Mouse (Mus musculus) lung, postnatal 0 days (tissue): Measurements from ENCODE around the gene Ahnak2. TPM values are rescaled to one million over a fixed set of nuclear protein-coding genes. Genes with fewer than 3 reads are reported as not detected.

Source experiments
- ATAC-seq: fragments of 200-750 bp; cut with Nextera tagmentation; 2 replicates; pipeline ENCODE4 v1.8.0; 2017; ENCODE audit warnings: moderate library complexity
- DNase-seq: peaks from one replicate; pipeline ENCODE4 v3.0.0-alpha.2; 2016; ENCODE audit warnings: low spot score
- H3K27ac ChIP-seq: fragments of 300-500 bp; sonication (generic); 2 replicates; pipeline ENCODE4 v1.5.1; 2014; ENCODE audit warnings: antibody characterized with exemption, mild to moderate bottlenecking, low read length, mixed read lengths
- H3K27me3 ChIP-seq: fragments of 300-500 bp; sonication (generic); replicated peaks from 2 replicates; pipeline ENCODE4 v1.6.1; 2014; ENCODE audit warnings: low read length, mixed read lengths; ENCODE audit not compliant: insufficient read depth
- H3K36me3 ChIP-seq: fragments of 300-500 bp; sonication (generic); 2 replicates; pipeline ENCODE4 v1.6.1; 2014; ENCODE audit warnings: low read length, mixed read lengths; ENCODE audit not compliant: insufficient read depth
- H3K4me1 ChIP-seq: fragments of 300-500 bp; sonication (generic); 2 replicates; pipeline ENCODE4 v1.6.1; 2014; ENCODE audit warnings: antibody characterized with exemption, low read depth, low read length, mixed read lengths; ENCODE audit not compliant: insufficient read depth
- H3K4me2 ChIP-seq: fragments of 300-500 bp; sonication (generic); replicated peaks from 2 replicates; pipeline ENCODE4 v1.6.1; 2014; ENCODE audit warnings: low read depth, mild to moderate bottlenecking, low read length, moderate library complexity, mixed read lengths
- H3K4me3 ChIP-seq: fragments of 300-500 bp; sonication (generic); 2 replicates; pipeline ENCODE4 v1.5.1; 2014; ENCODE audit warnings: low read depth, low read length
- H3K9ac ChIP-seq: fragments of 300-500 bp; sonication (generic); replicated peaks from 2 replicates; pipeline ENCODE4 v1.6.1; 2014; ENCODE audit warnings: low read depth, mild to moderate bottlenecking
- H3K9me3 ChIP-seq: fragments of 300-500 bp; sonication (generic); 2 replicates; pipeline ENCODE4 v1.6.1; 2016; ENCODE audit warnings: low read length, mixed read lengths
- CTCF ChIP-seq: IDR thresholded peaks from 2 replicates; pipeline ENCODE4 v1.5.1; 2016; ENCODE audit warnings: antibody characterized with exemption, mild to moderate bottlenecking
- EP300 ChIP-seq: IDR thresholded peaks from 2 replicates; pipeline ENCODE4 v1.6.1; 2016; ENCODE audit warnings: antibody characterized with exemption, mild to moderate bottlenecking, control low read depth
- WGBS: fragments of 180-500 bp; shearing (Covaris S2); extraction: QIAGEN DNeasy Blood & Tissue Kit; methylation state at CpG from one replicate; pipeline ENCODE4 v1.1.7; 2014; 5-methylcytosine and 5-hydroxymethylcytosine counted together
- microRNA-seq: library from miRNA; unstranded; fragments of <30 nt; microRNA quantifications from one replicate; pipeline ENCODE4, GENCODE M21; 2016
- polyA plus RNA-seq: library from polyadenylated mRNA; unstranded; fragments of >200 nt; fragmentation: Nextera tagmentation; extraction: Ambion mirVana; gene quantifications from 2 replicates; pipeline ENCODE4 v1.2.1, GENCODE M21; 2015

The Ahnak2 gene
- polyA plus RNA-seq, 1 experiment from 2014 or later, result 4.9 TPM

GRCm38 (mm10) chr12:112730808-112731207, 71.6 kb downstream of the Ahnak2 start:
- Histone ChIP-seq H3K36me3 (no peaks in the 10 kb centered on the region), H3K4me1 (peaks cover 4% of the 10 kb centered on the region; the same call in 1 of the 2 replicates), H3K27me3 (no peaks in the 10 kb centered on the region), H3K9me3 (no peaks in the 10 kb centered on the region), H3K4me3 (no peak overlapping the region), H3K9ac (no peak overlapping the region), H3K27ac (no peak overlapping the region), H3K4me2 (no peak overlapping the region)
- DNase-seq, result no peak
- WGBS, result 60% methylated on average over 14 of the region's 14 CpGs
- ATAC-seq, result no peak; the same call in 1 of the 2 replicates
- TF ChIP-seq CTCF (no peak), EP300 (no peak)

GRCm38 (mm10) chr12:112727801-112728200, 74.7 kb downstream of the Ahnak2 start:
- WGBS, result 66% methylated on average over 8 of the region's 8 CpGs
- H3K27me3 ChIP-seq, result no peaks in the 10 kb centered on the region
- H3K36me3 ChIP-seq, result no peaks in the 10 kb centered on the region
- H3K4me3 ChIP-seq, result no peak overlapping the region
- peaks cover 4% of the 10 kb centered on the region; the same call in 1 of the 2 replicates for H3K4me1 ChIP-seq
- no peak overlapping the region for H3K4me2 ChIP-seq
- no peak for DNase-seq
- no peak overlapping the region for H3K27ac ChIP-seq
- ATAC-seq, result no peak
- H3K9ac ChIP-seq, result no peak overlapping the region
- H3K9me3 ChIP-seq, result no peaks in the 10 kb centered on the region
- no peak for TF ChIP-seq CTCF
- no peak for TF ChIP-seq EP300

GRCm38 (mm10) chr12:112724077-112724805, 78.2 kb downstream of the Ahnak2 start:
- WGBS, result 65% methylated on average over 11 of the region's 11 CpGs
- Histone ChIP-seq H3K4me1 (peaks cover 4% of the 10 kb centered on the region; the same call in 1 of the 2 replicates), H3K4me2 (no peak overlapping the region), H3K9me3 (no peaks in the 10 kb centered on the region), H3K27me3 (no peaks in the 10 kb centered on the region), H3K36me3 (no peaks in the 10 kb centered on the region), H3K4me3 (no peak overlapping the region), H3K9ac (no peak overlapping the region), H3K27ac (0 out of 2 replicates have a peak overlapping the region, but pooled peaks have one; percentile 35)
- peak; percentile 80 for DNase-seq
- ATAC-seq, result no peak
- peak; percentile 72 for TF ChIP-seq CTCF
- TF ChIP-seq EP300, result no peak

- no peak for DNase-seq
- H3K4me1 ChIP-seq, result no peaks in the 10 kb centered on the region
- peak overlapping the region; percentile 97; the same call in 1 of the 2 replicates for H3K4me2 ChIP-seq
- H3K27ac ChIP-seq, result peak overlapping the region; percentile 35; the same call in 1 of the 2 replicates
- peak overlapping the region; percentile 77; the same call in 1 of the 2 replicates for H3K4me3 ChIP-seq
- ATAC-seq, result no peak
- H3K9me3 ChIP-seq, result no peaks in the 10 kb centered on the region
- TF ChIP-seq EP300, result no peak
- no peak for TF ChIP-seq CTCF
- no peak overlapping the region for H3K9ac ChIP-seq
- H3K36me3 ChIP-seq, result no peaks in the 10 kb centered on the region
- 73% methylated on average over 6 of the region's 6 CpGs for WGBS
- no peaks in the 10 kb centered on the region for H3K27me3 ChIP-seq
Observed at GRCm38 (mm10) chr12:112723445-112723844, 79.0 kb downstream of the Ahnak2 start.

DNA sequence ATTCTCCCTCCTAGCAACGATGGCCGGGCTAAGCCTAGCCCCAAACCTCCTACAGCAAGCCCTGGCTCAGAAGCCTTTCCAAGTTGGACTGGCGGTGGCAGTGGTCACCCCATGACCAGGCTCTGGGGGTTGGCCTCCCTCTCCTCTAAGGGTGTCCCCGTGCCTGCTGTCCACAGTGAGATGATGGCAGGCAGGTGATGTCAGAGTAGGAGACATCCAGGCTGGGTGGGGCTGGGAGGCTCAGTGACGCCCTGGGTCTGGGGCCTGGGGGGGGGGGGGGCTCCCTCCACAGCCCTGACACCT, 79.5 kb downstream of the Ahnak2 start:
- TF ChIP-seq CTCF (no peak), EP300 (no peak)
- no peaks in the 10 kb centered on the region for H3K4me1 ChIP-seq
- H3K27me3 ChIP-seq, result no peaks in the 10 kb centered on the region
- peak overlapping the region; percentile 97 for H3K4me2 ChIP-seq
- peak overlapping the region; percentile 75 for H3K9ac ChIP-seq
- no peaks in the 10 kb centered on the region for H3K36me3 ChIP-seq
- WGBS, result 5% methylated on average over 4 of the region's 5 CpGs
- H3K9me3 ChIP-seq, result no peaks in the 10 kb centered on the region
- DNase-seq (no peak), ATAC-seq (no peak)
- peak overlapping the region; percentile 97 for H3K27ac ChIP-seq
- peak overlapping the region; percentile 77 for H3K4me3 ChIP-seq

DNA sequence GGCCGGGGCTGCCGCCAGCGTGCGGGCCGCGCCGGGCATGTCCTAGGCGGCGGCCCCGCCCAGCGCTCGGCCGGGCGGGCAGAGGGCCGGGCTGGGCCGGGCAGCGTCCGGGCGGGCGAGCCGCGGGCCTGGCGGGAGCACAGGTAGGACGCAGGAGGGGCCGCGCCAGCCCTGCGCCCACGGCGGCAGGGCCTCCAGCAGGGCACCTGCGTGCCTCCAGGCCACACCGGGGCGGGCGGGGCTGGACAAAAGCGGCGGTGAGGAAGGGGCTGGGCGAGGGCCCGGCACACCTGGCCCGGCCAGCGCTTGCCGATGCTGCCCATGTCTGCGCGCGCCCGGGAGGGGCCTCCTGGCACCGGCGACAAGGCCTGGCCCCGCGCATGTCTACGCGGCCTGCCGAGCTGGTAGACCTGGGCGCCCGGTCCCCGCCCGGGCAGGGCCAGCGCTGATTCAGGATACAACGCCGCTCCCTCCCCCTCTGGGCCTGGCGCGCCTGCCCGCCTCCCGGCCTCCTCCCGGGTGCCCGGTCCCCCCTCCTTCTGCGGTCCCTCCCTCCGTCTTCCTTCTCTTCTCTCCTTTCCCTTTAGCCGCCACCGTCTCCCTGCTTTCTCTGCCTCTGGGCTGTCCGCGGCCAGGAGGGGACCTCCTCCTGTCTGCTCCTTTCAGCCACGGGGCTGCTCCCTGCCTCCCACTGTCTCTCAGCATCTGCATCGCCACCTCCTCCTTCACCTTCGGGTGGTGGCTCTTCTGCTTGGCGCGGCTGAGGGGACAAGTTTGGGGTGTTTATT, 80.0 kb downstream of the Ahnak2 start:
- 2% methylated on average over 37 of the region's 75 CpGs for whole genome bisulfite sequencing
- TF ChIP-seq CTCF, result no peak
- TF ChIP-seq EP300, result no peak
- peak; percentile 54 for ATAC-seq
- no peaks in the 10 kb centered on the region for H3K36me3 ChIP-seq
- DNase-seq, result peak; percentile 80
- H3K27me3 ChIP-seq, result no peaks in the 10 kb centered on the region
- no peaks in the 10 kb centered on the region for H3K9me3 ChIP-seq
- H3K4me2 ChIP-seq, result peak overlapping the region; percentile 97
- peak overlapping the region; percentile 75 for H3K9ac ChIP-seq
- H3K4me1 ChIP-seq, result no peaks in the 10 kb centered on the region
- H3K27ac ChIP-seq, result peak overlapping the region; percentile 97
- H3K4me3 ChIP-seq, result peak overlapping the region; percentile 77

Small RNA genes lying within 50 kb of the gene (microRNA-seq; reads per million reads assigned to microRNA genes)
- not detected for gene Mir6940

Other genes starting within 250 kb of the Ahnak2 start
- gene Inf2, start 213.9 kb downstream of the Ahnak2 start, polyA plus RNA-seq, result 4.9 and 5.2 TPM in 2 replicates
- gene Adssl1, start 182.6 kb downstream of the Ahnak2 start, polyA plus RNA-seq, result 29.9 and 43.0 TPM in 2 replicates
- 130 and 152 TPM in 2 replicates for gene Siva1, start 158.0 kb downstream of the Ahnak2 start, polyA plus RNA-seq
- gene Akt1, start 127.8 kb downstream of the Ahnak2 start, polyA plus RNA-seq, result 78.8 and 91.3 TPM in 2 replicates
- gene Zbtb42, start 123.8 kb downstream of the Ahnak2 start, polyA plus RNA-seq, result 14.0 and 14.6 TPM in 2 replicates
- gene Cep170b, start 82.2 kb downstream of the Ahnak2 start, polyA plus RNA-seq, result 17.5 and 20.8 TPM in 2 replicates
- gene Pld4, start 42.0 kb downstream of the Ahnak2 start, polyA plus RNA-seq, result 19.6 and 23.8 TPM in 2 replicates
- 17.8 and 19.0 TPM in 2 replicates for gene Clba1, start 6.3 kb upstream of the Ahnak2 start, polyA plus RNA-seq
- gene Cdca4, start 26.8 kb upstream of the Ahnak2 start, polyA plus RNA-seq, result 28.1 and 29.5 TPM in 2 replicates
- gene Gpr132, start 65.6 kb upstream of the Ahnak2 start, polyA plus RNA-seq, result 0.25 and 0.40 TPM in 2 replicates
- gene Jag2, start 127.1 kb upstream of the Ahnak2 start, polyA plus RNA-seq, result 6.0 and 7.7 TPM in 2 replicates
- 101 TPM in 2 replicates for gene Nudt14, start 139.5 kb upstream of the Ahnak2 start, polyA plus RNA-seq
- 20.2 and 23.4 TPM in 2 replicates for gene Btbd6, start 173.8 kb upstream of the Ahnak2 start, polyA plus RNA-seq
- 38.8 and 44.9 TPM in 2 replicates for gene Brf1, start 198.0 kb upstream of the Ahnak2 start, polyA plus RNA-seq
- gene Pacs2, start 211.9 kb upstream of the Ahnak2 start, polyA plus RNA-seq, result 6.8 and 9.5 TPM in 2 replicates